Comparison of ENCODE assay signal across 12 mouse cellular contexts in the genomic region with DNA sequence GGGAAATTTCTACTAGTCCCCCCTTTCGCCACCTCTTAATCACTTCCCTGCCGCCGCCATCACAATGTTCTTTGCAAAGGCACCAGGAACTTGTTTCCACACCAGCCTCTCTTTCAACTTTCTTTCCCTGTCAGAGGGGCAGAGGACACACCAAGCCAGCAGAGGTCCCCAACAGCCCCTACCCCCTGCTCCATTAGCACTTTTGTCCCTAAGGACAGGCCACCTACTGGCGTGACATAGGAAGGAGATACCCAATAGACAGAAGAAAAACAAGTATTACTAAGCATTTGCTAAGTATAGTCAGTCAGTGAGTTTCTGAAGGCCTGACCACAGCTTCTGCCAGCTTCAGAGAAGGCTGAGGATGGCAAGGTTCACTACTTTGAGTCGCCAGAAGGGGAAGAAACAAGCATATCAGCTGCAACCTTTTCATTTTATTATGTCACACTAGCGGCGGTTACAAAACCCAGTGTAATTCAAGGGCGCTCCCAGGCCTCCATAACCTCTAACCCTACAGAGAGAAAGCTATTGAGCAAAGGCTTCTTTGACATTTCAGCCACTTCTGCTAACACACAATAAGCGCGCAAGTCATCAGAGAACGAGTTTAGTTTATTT.
A peak's percentile ranks its signal among the peaks of the same experiment; 100 is the strongest.
DNase-seq lines count a peak whose midpoint lies in the region; ATAC-seq lines count a peak whose summit lies in the region.
"Had no signal": no experiment of that assay in that cellular context is flagged by ENCODE, and none has a peak within 500 bp of the region (broad histone marks: within the 10 kb centered on the region; RNA-seq: fewer than 3 reads in every experiment).

No protein-coding gene starts in this region.

- ATAC-seq in neural tube, embryonic 12.5 days (ENCODE audit: low FRiP score, low read depth) = peak; percentile 30; the same call in 1 of the 2 replicates
- no peak for ATAC-seq in limb, embryonic 12.5 days (ENCODE audit: insufficient number of reproducible peaks, insufficient read depth, low FRiP score, low TSS enrichment, low read depth)
- peak; percentile 21; the same call in 1 of the 2 replicates for ATAC-seq in neural tube, embryonic 13.5 days (ENCODE audit: low read depth)
- no peak for ATAC-seq in CD4-positive, CD25-positive, alpha-beta regulatory T cell, adult 4 months

- H3K4me3 ChIP-seq in neural tube, embryonic 12.5 days = no peak overlapping the region
- no peak overlapping the region for H3K4me3 ChIP-seq in limb, embryonic 12.5 days (replicated peaks)
- no peak overlapping the region for H3K4me3 ChIP-seq in neural tube, embryonic 13.5 days
- H3K4me3 ChIP-seq: liver, embryonic 15.5 days had no signal

- no peaks in the 10 kb centered on the region for H3K9me3 ChIP-seq in neural tube, embryonic 12.5 days
- no peaks in the 10 kb centered on the region for H3K9me3 ChIP-seq in limb, embryonic 12.5 days
- no peaks in the 10 kb centered on the region for H3K9me3 ChIP-seq in neural tube, embryonic 13.5 days
- H3K9me3 ChIP-seq: liver, embryonic 15.5 days had no signal

- H3K36me3 ChIP-seq in neural tube, embryonic 12.5 days = no peaks in the 10 kb centered on the region
- no peaks in the 10 kb centered on the region for H3K36me3 ChIP-seq in limb, embryonic 12.5 days
- no peaks in the 10 kb centered on the region for H3K36me3 ChIP-seq in neural tube, embryonic 13.5 days
- H3K36me3 ChIP-seq: liver, embryonic 15.5 days had no signal

- H3K4me2 ChIP-seq in neural tube, embryonic 12.5 days (replicated peaks) = no peak overlapping the region
- H3K4me2 ChIP-seq in limb, embryonic 12.5 days = no peak overlapping the region
- H3K4me2 ChIP-seq in neural tube, embryonic 13.5 days = no peak overlapping the region
- H3K4me2 ChIP-seq: heart, embryonic 11.5 days; liver, embryonic 15.5 days had no signal

- H3K27me3 ChIP-seq in neural tube, embryonic 12.5 days (replicated peaks) = no peaks in the 10 kb centered on the region
- no peaks in the 10 kb centered on the region for H3K27me3 ChIP-seq in limb, embryonic 12.5 days
- H3K27me3 ChIP-seq in neural tube, embryonic 13.5 days = peaks cover 11% of the 10 kb centered on the region
- H3K27me3 ChIP-seq: liver, embryonic 15.5 days had no signal

- H3K9ac ChIP-seq in neural tube, embryonic 12.5 days = no peak overlapping the region
- no peak overlapping the region for H3K9ac ChIP-seq in limb, embryonic 12.5 days (replicated peaks)
- no peak overlapping the region for H3K9ac ChIP-seq in neural tube, embryonic 13.5 days
- H3K9ac ChIP-seq: liver, embryonic 15.5 days had no signal

- H3K4me1 ChIP-seq in neural tube, embryonic 12.5 days = no peaks in the 10 kb centered on the region
- H3K4me1 ChIP-seq in limb, embryonic 12.5 days (replicated peaks) = peaks cover 25% of the 10 kb centered on the region
- H3K4me1 ChIP-seq in neural tube, embryonic 13.5 days (replicated peaks) = peaks cover 30% of the 10 kb centered on the region
- H3K4me1 ChIP-seq: liver, embryonic 15.5 days had no signal

- DNase-seq in adrenal gland, adult 2 months = peak; percentile 68
- no peak for DNase-seq in adrenal gland, postnatal 25 days
- no peak for DNase-seq in neural tube, embryonic 10.5 days (ENCODE audit: extremely low spot score, low spot score)
- DNase-seq in gastrocnemius, postnatal 10 days = no peak
- DNase-seq: cerebellum, adult 2 months; kidney, postnatal 14 days had no signal

- H3K27ac ChIP-seq in neural tube, embryonic 12.5 days = no peak overlapping the region
- H3K27ac ChIP-seq in limb, embryonic 12.5 days = 0 out of 2 replicates have a peak overlapping the region, but pooled peaks have one; percentile 7
- H3K27ac ChIP-seq in neural tube, embryonic 13.5 days (replicated peaks) = no peak overlapping the region
- H3K27ac ChIP-seq: liver, embryonic 15.5 days had no signal

- 38% methylated on average over 11 of the region's 11 CpGs for WGBS in neural tube, embryonic 12.5 days
- 67% methylated on average over 11 of the region's 11 CpGs for WGBS in limb, embryonic 12.5 days
- WGBS in neural tube, embryonic 13.5 days = 28% methylated on average over 11 of the region's 11 CpGs

Comparison
In these comparisons a context has a peak if more than half of its experiments do, and no peak if none do; other contexts are left out.
1. ATAC-seq: peak in neural tube, embryonic 12.5 days (single experiment) and neural tube, embryonic 13.5 days (single experiment); none in limb, embryonic 12.5 days (single experiment) and CD4-positive, CD25-positive, alpha-beta regulatory T cell, adult 4 months (single experiment).